Mouse (Mus musculus) adipocyte (in vitro differentiated cells): ENCODE data around the gene Tmem72.

Experiments used
- DNase-seq: peaks from one replicate; pipeline ENCODE4 v3.0.0-alpha.2; 2016; ENCODE audit warnings: low spot score

The Tmem72 gene

GRCm38 (mm10) chr6:116716666-116717065 lies at the start of gene Tmem72:
Gene Tmem72 (minus strand): TSS chr6:116716913.
- no peak for DNase-seq

GRCm38 (mm10) chr6:116764524-116764923 lies 47.8 kb upstream of the Tmem72 start:
- no peak for DNase-seq

DNA sequence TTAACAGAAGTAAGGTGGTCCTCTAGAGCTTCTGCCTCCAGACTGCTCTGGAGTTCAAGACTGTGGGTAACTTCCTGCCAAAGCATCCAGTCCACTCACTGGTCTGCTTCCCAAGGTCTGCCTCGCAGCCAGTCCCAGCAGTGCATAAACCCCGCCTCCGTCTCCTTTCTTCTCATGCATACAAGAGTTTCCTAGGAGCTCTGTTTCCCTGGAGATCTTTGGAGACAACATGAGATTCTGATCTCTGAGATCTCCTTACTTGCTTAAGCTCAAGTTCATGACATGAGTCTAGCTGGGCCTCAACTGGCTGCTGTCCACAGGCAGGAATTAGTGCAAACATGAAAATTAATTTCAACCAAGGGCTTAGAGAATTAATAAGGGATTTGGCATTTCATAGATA lies 45.6 kb upstream of the Tmem72 start:
- no peak for DNase-seq

DNA sequence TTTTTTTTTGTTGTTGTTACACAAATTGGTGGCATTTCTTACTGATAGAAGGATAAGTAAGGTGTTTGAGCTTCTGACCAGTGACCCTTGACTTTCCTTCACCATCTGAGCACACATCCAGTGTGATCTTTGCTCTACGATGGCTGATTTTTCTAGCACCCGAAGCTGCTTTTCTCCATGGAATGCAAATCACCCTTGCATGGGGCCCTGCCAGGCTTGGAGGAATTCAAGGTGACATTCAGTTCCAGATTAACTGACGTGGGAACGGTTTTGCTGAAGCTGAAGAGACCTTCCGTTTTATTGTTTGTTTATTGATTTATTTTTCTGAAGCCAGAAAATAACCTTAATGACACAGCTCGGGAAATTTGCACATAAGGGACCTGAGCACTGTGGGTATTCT lies 43.5 kb upstream of the Tmem72 start:
- no peak for DNase-seq

GRCm38 (mm10) chr6:116756364-116756763 lies 39.7 kb upstream of the Tmem72 start:
- no peak for DNase-seq

DNA sequence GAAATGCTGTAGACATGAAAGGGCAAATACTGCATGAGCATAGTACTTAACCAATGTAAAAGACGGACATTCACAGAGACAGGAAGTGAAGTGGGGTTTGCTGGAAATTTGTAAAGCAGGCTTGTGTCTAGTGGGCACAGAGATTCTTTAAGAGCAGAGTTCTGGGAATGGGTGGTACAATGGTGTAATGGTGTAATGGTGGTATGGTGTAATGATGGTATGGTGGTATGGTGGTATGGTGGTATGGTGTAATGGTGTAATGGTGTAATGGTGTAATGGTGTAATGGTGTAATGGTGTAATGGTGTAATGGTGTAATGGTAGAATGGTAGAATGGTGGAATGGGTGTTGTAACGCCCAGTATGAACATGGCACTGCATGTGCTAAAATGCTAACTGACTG lies 21.3 kb upstream of the Tmem72 start:
- DNase-seq = no peak

DNA sequence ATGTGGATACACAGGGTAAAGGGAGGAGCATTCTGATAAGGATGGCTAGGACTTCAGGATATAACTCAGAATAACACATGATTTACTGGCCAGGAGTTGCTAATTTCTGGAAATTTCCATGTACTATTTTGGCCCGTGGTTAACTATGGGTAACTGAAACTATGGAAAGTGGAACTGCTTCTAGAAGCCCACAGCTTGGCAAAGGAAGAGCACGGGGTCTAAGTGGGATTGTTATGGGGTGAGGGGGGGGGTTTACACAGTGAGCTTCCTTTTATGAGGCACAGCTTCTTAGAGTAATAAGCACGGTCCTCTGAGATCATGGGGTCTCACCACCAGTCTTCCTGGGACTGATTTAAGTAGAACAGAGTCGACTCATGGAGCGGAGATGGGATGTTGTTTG lies 18.6 kb upstream of the Tmem72 start:
- no peak for DNase-seq

DNA sequence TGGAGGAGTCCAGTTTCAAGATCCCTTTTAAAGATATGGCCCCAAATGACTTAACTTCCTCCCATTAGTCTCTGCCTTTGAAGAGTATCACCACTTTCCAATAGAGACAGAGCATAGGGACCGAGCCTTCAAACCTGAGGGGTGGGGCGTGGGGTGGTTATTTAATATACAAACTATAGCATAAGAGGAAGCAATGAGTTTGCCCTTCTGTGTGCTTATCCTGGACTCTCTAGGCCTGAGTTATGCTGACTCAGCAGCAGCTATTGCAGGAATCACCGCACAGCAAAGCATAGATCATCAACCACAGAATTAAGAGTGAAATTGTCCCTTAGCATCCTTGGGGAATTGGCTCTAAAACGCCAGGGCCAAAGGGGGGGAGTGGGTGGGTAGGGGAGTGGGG lies 16.9 kb upstream of the Tmem72 start:
- DNase-seq = no peak

- DNase-seq = no peak
Observed at GRCm38 (mm10) chr6:116724489-116725160, 7.9 kb upstream of the Tmem72 start.

- DNase-seq = peak; percentile 22
Observed at GRCm38 (mm10) chr6:116718920-116719319, 2.2 kb upstream of the Tmem72 start.

GRCm38 (mm10) chr6:116718361-116718760 lies 1.6 kb upstream of the Tmem72 start:
- no peak for DNase-seq

DNA sequence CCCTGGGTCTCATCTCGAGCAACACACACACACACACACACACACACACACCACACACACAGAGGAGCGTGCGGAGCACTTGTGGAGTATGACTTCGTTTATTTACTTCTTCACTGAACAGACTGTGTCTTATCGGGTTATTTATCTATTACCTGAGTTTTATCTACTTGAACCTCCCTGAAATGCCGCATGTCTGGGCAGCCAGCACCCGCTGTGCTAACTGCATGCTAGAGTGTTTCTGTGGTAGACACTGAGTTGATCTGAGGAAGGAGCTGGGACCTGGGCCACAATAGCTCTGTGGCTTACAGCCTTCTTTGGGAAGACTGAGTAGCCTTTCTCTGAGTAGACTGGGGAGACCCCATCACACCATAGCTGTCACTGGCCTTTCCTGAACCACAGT lies 1.1 kb upstream of the Tmem72 start:
- DNase-seq = no peak

DNA sequence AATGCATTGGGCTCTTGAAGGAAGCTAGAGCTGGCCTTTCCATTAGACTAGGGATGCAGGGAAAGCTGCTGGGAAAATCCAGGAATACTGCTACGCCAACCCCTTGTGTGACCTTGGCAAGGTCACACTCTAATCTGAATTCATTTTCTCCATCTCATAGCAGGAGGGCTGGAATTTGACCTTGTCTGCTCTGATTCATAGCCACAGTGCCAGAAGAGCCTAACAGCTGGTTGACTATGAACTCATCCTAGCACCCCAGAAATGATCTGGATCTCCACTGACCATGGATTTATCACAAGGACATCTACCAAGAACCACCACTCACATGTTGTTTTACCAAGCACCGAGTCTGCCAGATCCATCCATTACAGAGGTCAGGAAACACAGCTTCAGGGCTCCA lies 1.5 kb downstream of the Tmem72 start:
- no peak for DNase-seq

DNA sequence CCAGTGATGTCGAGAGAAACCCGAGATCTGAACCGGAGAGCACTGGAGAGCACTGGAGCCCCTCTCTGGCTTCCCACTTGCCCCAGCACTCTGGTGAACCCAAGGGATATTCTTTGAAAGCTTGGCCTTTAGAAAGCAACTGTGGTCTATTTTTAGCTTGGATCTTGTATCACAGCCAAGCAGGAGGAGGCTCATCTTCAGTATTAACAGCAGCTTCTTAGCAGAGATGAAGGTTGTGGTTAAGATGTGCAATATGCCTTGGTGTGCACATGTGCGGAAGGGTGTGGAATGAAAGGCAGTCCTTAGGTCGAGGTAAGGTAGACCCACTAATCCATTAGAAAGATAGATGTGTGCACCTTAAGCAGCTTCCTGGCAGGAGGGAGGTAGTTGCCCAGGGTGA lies 2.1 kb downstream of the Tmem72 start:
- no peak for DNase-seq

- no peak for DNase-seq
Observed at GRCm38 (mm10) chr6:116713966-116714365, 2.7 kb downstream of the Tmem72 start.

DNA sequence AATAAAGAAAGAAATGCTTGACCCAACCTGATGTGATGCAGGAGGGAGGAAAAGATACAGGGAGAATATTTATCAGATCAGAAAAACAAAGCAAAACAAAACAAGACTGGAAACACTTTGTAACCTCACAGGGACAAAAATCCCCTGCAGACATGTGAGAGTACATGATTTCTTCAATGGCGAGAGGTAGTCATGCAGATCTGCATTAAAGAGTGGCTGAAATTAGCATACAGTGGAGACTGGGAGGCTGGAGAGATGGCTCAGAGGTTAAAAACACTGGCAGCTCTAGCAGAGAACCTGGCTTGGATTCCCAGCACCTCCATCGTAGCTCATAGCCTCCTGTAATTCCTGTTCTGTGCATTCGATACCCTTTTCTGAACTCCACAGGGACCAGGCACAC lies 4.2 kb downstream of the Tmem72 start:
- DNase-seq = no peak

DNA sequence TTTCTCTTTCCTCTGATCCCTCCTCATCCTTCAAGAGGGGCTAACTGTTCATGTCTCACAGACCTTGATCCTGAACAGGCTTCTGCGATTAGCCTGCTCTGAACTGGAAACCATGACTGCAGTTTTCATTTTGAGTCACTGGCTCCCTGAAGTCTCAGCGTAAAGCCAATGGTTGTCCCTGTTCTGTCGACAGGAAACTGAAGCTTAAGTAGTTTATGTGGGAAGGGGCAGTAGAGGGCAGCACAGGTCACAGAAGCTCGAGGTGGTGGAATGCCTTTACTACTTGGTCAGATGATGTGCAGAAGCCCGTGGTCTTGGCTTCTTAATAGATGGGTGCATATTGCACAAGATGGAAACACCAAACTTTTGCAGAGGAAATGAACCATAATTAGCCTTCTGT lies 4.7 kb downstream of the Tmem72 start:
- DNase-seq = no peak

GRCm38 (mm10) chr6:116704320-116704719 lies 12.4 kb downstream of the Tmem72 start:
- no peak for DNase-seq

DNA sequence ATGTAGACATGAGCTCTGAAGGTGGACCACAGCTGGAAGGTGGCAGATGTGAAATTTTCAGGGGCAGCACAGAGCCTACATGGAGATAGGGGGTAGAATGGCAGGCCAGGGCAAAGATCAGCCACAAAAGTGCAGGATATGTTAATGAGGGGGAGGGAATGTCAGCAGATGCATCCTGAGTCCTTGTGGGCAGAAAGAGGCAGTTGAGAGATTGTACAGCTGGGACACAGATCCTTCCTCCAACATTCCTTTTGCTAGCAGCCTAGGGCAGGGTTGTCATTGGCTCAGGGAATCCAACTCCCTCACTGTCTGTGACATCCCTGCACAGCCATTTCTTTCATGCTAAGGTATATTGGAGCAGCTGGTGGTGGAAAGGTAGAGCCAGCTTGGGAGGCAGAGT lies 15.9 kb downstream of the Tmem72 start:
- DNase-seq = no peak

- DNase-seq = no peak
Observed at GRCm38 (mm10) chr6:116697896-116698425, 18.8 kb downstream of the Tmem72 start.

DNA sequence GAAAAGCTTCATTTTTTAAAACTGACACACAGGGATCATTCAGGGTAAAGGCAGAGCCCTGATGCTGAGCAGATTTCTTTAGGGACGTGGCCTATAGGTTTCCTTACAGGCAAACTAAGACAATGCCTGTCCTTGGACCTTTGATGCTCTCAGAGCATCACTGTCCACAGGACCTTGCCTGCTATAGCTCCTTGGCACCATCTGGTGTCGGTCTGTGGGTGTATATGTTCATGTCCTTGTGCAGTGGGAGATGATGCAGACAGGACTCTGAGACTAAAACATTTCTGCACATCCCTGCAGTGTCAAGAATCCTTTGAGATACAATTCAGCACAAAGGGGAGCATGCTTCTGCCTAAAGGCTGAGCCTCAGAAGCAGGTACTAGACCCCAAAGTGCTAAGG lies 19.3 kb downstream of the Tmem72 start:
- DNase-seq = peak; percentile 12

DNA sequence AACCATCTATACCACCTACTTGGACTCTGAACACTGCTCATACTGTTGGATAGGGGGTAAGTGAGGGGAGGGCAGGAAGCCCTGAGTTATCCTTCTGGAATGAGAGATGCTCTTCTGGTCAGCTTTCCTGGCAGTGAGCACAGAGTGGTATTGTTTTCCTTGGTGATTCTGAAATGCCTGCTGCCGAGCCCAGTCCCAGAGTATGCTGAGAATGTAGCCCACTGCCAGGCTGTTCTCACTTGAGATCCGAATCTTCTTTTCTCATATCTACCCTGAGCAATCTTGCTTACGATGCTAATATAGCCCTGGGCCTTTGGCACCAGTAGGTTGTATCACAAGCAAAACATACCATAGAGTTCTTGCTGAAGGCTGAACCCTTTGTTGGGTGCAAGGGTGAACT lies 22.4 kb downstream of the Tmem72 start:
- DNase-seq = no peak

DNA sequence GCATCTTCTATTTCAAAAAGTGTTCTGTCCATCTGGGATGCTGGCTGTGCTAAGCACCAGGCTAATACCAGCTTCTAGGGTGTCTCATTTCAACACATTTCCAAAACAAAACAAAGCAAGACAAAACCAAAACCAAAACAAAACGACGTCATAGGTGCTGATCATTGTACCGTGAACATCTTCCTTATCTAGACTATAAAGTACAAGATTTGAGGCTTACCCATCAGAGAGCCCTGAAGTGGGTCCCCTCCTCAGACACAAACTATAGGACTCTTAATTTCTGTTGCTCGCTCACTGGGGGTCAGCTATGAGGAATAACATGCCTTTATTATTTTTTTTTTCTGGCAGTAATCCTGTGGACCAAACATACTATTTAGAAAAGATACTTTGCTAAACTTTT lies 23.1 kb downstream of the Tmem72 start:
- DNase-seq = no peak

DNA sequence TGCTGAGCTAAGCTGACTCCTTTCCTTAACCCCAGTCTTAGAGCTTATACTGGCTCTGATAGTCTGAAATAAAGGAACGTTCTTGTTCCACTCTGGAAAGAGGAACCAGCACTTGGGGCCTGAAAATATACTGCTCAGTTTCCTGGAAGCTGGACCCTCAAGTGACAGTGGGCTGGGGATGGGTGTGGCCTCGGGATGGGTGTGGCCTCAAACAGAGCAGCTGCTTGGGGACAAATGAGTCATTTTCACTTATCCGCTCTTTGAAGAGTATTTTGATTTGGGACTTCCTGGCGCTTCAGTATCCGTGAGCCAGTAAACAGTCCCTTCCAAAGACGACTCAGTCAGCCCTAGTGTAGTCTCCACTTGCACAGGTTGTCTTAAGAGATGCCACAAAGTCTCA lies 34.4 kb downstream of the Tmem72 start:
- DNase-seq = no peak
